Comparison of ENCODE assay signal across 17 mouse cellular contexts in genomic region chr16:13414972-13415371, GRCm38 (mm10).
"Had no signal": no experiment of that assay in that cellular context is flagged by ENCODE, and none has a peak within 500 bp of the region (broad histone marks: within the 10 kb centered on the region; RNA-seq: fewer than 3 reads in every experiment).

No protein-coding gene starts in this region.

- ATAC-seq: midbrain, embryonic 13.5 days; midbrain, embryonic 15.5 days had no signal

- H3K4me1 ChIP-seq: midbrain, embryonic 13.5 days; midbrain, embryonic 15.5 days; neural tube, embryonic 13.5 days; neural tube, embryonic 15.5 days had no signal

- H3K9ac ChIP-seq: lung, embryonic 14.5 days; midbrain, embryonic 13.5 days; midbrain, embryonic 15.5 days; neural tube, embryonic 13.5 days; neural tube, embryonic 15.5 days had no signal

- H3K9me3 ChIP-seq: midbrain, embryonic 13.5 days; midbrain, embryonic 15.5 days; neural tube, embryonic 15.5 days had no signal

- H3K4me3 ChIP-seq: megakaryocyte, embryonic 14.5 days; midbrain, embryonic 13.5 days; midbrain, embryonic 15.5 days; neural tube, embryonic 13.5 days; neural tube, embryonic 15.5 days had no signal

- H3K4me2 ChIP-seq: lung, embryonic 14.5 days; midbrain, embryonic 11.5 days; midbrain, embryonic 13.5 days; midbrain, embryonic 15.5 days; neural tube, embryonic 13.5 days; neural tube, embryonic 15.5 days had no signal

- DNase-seq: lung, embryonic 14.5 days; lung, postnatal 10 days; lung, postnatal 4 days; retina, postnatal 1 day; right cerebral cortex, adult 18-20 months; right cerebral cortex, postnatal 25 days; right cerebral cortex, postnatal 4 days; spleen, adult 18-20 months; thymus, adult 18-20 months; thymus, postnatal 14 days; thymus, postnatal 36 days had no signal

- H3K27ac ChIP-seq: midbrain, embryonic 13.5 days; midbrain, embryonic 15.5 days; neural tube, embryonic 13.5 days; neural tube, embryonic 15.5 days had no signal

- H3K27me3 ChIP-seq: megakaryocyte, embryonic 14.5 days; midbrain, embryonic 13.5 days; midbrain, embryonic 15.5 days; neural tube, embryonic 13.5 days; neural tube, embryonic 15.5 days had no signal
